Mouse (Mus musculus): ENCODE data around the gene Syn2.
"Not testable (repeated sequence)": the region's sequence is repeated elsewhere in the genome, so short reads cannot be mapped to it uniquely, and the experiment has no call there.

Gene Syn2

GRCm38 (mm10) chr6:115174845-115175244, 40.1 kb downstream of the Syn2 start:
- DNase-seq (ENCODE audit: low spot score), result no peak

- DNase-seq (ENCODE audit: low spot score), result peak; percentile 55
Measured at GRCm38 (mm10) chr6:115178826-115179225, 44.1 kb downstream of the Syn2 start.

GRCm38 (mm10) chr6:115181094-115181493, 46.4 kb downstream of the Syn2 start:
- no peak for DNase-seq (ENCODE audit: low spot score)

- DNase-seq (ENCODE audit: low spot score), result no peak
Measured at GRCm38 (mm10) chr6:115191111-115191510, 56.4 kb downstream of the Syn2 start.

- DNase-seq (ENCODE audit: low spot score), result no peak
Measured at GRCm38 (mm10) chr6:115200753-115201152, 66.1 kb downstream of the Syn2 start.

GRCm38 (mm10) chr6:115203029-115203428, 68.3 kb downstream of the Syn2 start:
- DNase-seq (ENCODE audit: low spot score), result no peak

GRCm38 (mm10) chr6:115210187-115210586, 75.5 kb downstream of the Syn2 start:
- no peak for DNase-seq (ENCODE audit: low spot score)

- DNase-seq (ENCODE audit: low spot score), result no peak
Measured at GRCm38 (mm10) chr6:115210820-115211219, 76.1 kb downstream of the Syn2 start.

- DNase-seq (ENCODE audit: low spot score), result no peak
Measured at GRCm38 (mm10) chr6:115212132-115212903, 77.6 kb downstream of the Syn2 start.

GRCm38 (mm10) chr6:115213129-115213528, 78.4 kb downstream of the Syn2 start:
- DNase-seq (ENCODE audit: low spot score), result no peak

GRCm38 (mm10) chr6:115221215-115221641, 86.5 kb downstream of the Syn2 start:
- DNase-seq (ENCODE audit: low spot score), result peak; percentile 18

- DNase-seq (ENCODE audit: low spot score), result no peak
Measured at GRCm38 (mm10) chr6:115225519-115225918, 90.8 kb downstream of the Syn2 start.

- no peak for DNase-seq (ENCODE audit: low spot score)
Measured at GRCm38 (mm10) chr6:115227043-115227442, 92.3 kb downstream of the Syn2 start, which contains the start of gene Gm17482. TSS of gene Gm17482 (plus strand) at chr6:115227343.

- peak; percentile 82 for DNase-seq (ENCODE audit: low spot score)
Measured at GRCm38 (mm10) chr6:115227529-115227928, 92.8 kb downstream of the Syn2 start.

- no peak for DNase-seq (ENCODE audit: low spot score)
Measured at GRCm38 (mm10) chr6:115230557-115230956, 95.9 kb downstream of the Syn2 start.

- DNase-seq (ENCODE audit: low spot score), result no peak
Measured at GRCm38 (mm10) chr6:115231836-115232235, 97.1 kb downstream of the Syn2 start.

GRCm38 (mm10) chr6:115232562-115232961, 97.9 kb downstream of the Syn2 start:
- no peak for DNase-seq (ENCODE audit: low spot score)

- no peak for DNase-seq (ENCODE audit: low spot score)
Measured at GRCm38 (mm10) chr6:115238031-115239027, 103.6 kb downstream of the Syn2 start.

GRCm38 (mm10) chr6:115239335-115239734, 104.6 kb downstream of the Syn2 start:
- no peak for DNase-seq (ENCODE audit: low spot score)

GRCm38 (mm10) chr6:115240431-115240830, 105.7 kb downstream of the Syn2 start:
- not testable (repeated sequence) for DNase-seq (ENCODE audit: low spot score)

- DNase-seq (ENCODE audit: low spot score), result no peak
Measured at GRCm38 (mm10) chr6:115241131-115241699, 106.5 kb downstream of the Syn2 start.

- no peak for DNase-seq (ENCODE audit: low spot score)
Measured at GRCm38 (mm10) chr6:115241939-115242338, 107.2 kb downstream of the Syn2 start.

All from urinary bladder, postnatal 14 days (tissue).